Mouse (Mus musculus): ENCODE measurements around the gene Rsbn1. TPM values are rescaled to one million over a fixed set of nuclear protein-coding genes. Genes with fewer than 3 reads are reported as not detected.

Rsbn1 gene
- polyA plus RNA-seq (2015; fragmentation: Nextera tagmentation; extraction: Ambion mirVana): 6.3 and 7.1 TPM in 2 replicates

DNA sequence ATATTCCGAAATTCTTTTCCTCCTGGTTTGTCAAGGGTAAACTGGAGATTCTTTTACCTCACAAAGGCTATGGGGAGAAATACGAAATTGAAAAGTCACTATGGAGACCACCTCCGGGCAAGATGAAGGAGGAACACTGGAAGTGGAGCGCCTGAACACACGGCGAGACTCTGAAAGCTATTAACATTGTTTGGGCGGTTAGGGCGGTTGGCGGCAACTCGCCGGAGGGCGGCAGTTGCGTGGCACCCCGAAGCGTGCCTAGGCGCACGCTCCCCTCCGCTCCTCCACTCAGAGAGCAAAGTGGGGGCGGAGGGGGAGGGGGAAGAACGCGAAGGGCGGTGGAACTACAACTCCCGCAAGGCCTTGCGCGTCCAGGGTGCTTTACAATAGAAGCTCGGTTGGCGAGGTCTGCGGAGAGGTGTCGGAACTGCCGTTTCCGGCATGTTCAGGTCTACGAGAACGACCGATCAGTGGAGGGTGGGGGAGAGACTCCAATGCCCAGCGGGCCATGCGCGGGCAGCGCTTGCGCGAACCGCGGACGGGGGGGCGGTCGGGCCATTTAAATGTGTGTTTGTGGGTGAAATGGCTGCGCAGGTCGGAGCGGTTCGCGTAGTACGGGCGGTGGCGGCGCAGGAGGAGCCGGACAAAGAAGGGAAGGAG, at the start of gene Rsbn1:
Gene Rsbn1 (plus strand): TSS at position 111 of the 660 bp plus-strand sequence.
- peak; percentile 100 for ATAC-seq
- Histone ChIP-seq H3K4me1 (ENCODE audit: control insufficient read depth, insufficient read depth, low read length) (peaks cover 10% of the 10 kb centered on the region; the same call in 1 of the 2 replicates), H3K4me3 (ENCODE audit: low read length) (peak within 1 kb of the TSS; percentile 100), H3K36me3 (ENCODE audit: control insufficient read depth, insufficient read depth, low read length) (no peaks in the 10 kb centered on the region), H3K4me2 (ENCODE audit: low read depth, low read length) (peak within 1 kb of the TSS; percentile 61), H3K27me3 (replicated peaks; ENCODE audit: control insufficient read depth, insufficient read depth, low read length) (no peaks in the 10 kb centered on the region), H3K27ac (ENCODE audit: low read length) (peak within 1 kb of the TSS; percentile 91), H3K9ac (ENCODE audit: low read depth, low read length) (peak within 1 kb of the TSS; percentile 96), H3K9me3 (ENCODE audit: control insufficient read depth, low read length) (no peaks in the 10 kb centered on the region)
- whole genome bisulfite sequencing: under 1% methylated on average over 50 of the region's 55 CpGs

DNA sequence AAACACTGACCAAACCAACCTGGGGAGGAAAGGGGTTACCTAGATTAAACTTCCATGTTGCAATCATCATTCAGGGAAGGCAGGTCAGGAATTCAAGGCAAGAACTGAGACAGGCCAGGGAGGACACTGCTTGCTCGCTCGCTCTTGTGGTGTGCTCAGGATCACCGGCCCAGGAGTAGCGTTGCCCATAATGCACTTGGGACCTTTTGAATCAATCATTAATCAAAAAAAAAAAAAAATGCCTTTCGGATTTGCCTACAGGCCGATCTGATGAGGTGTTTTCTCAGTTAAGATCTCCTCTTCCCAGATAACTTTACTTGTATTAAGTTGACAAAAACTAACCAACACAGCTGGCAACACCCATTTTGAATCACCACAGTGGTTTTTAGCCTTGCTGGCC, 49.7 kb upstream of the Rsbn1 start:
- no peak overlapping the region for H3K4me2 ChIP-seq (ENCODE audit: low read depth, low read length)
- H3K27ac ChIP-seq (ENCODE audit: low read length): no peak overlapping the region
- no peak overlapping the region for H3K4me3 ChIP-seq (ENCODE audit: low read length)
- ATAC-seq: no peak
- H3K4me1 ChIP-seq (ENCODE audit: control insufficient read depth, insufficient read depth, low read length): no peaks in the 10 kb centered on the region
- no peaks in the 10 kb centered on the region for H3K27me3 ChIP-seq (replicated peaks; ENCODE audit: control insufficient read depth, insufficient read depth, low read length)
- no peaks in the 10 kb centered on the region for H3K9me3 ChIP-seq (ENCODE audit: control insufficient read depth, low read length)
- H3K9ac ChIP-seq (ENCODE audit: low read depth, low read length): no peak overlapping the region
- no peaks in the 10 kb centered on the region for H3K36me3 ChIP-seq (ENCODE audit: control insufficient read depth, insufficient read depth, low read length)
- WGBS: 73% methylated on average over 6 of the region's 6 CpGs

DNA sequence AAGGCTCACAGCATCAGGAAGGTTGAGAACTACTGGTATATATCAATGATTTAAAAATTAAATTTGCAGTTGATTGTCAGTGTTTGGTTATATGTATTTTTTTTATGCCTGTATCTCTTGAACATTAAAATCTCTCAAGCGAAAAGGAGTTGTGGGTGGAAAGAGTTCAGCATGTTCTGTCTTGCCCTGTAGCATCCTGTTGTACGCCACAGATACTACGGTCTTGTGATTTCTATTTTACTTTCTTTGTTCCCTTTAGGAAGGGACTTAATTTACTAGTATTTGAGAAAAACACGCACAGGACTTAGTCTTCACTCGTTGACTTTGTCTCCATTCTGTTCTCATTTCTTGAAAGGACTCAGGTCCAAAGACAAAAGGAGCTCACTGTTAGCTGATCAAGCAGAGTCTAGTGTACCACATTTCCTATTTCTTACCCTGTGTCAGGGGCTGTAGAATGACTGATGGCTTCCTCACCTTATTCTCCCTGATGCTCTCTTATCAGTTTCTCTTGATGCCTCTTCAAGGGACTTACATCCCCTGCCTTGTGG, 46.4 kb upstream of the Rsbn1 start:
- no peak overlapping the region for H3K4me2 ChIP-seq (ENCODE audit: low read depth, low read length)
- no peak overlapping the region for H3K9ac ChIP-seq (ENCODE audit: low read depth, low read length)
- 85% methylated on average over 5 of the region's 5 CpGs for WGBS
- no peaks in the 10 kb centered on the region for H3K9me3 ChIP-seq (ENCODE audit: control insufficient read depth, low read length)
- no peak overlapping the region for H3K27ac ChIP-seq (ENCODE audit: low read length)
- H3K36me3 ChIP-seq (ENCODE audit: control insufficient read depth, insufficient read depth, low read length): no peaks in the 10 kb centered on the region
- H3K4me1 ChIP-seq (ENCODE audit: control insufficient read depth, insufficient read depth, low read length): no peaks in the 10 kb centered on the region
- no peak overlapping the region for H3K4me3 ChIP-seq (ENCODE audit: low read length)
- no peak for ATAC-seq
- no peaks in the 10 kb centered on the region for H3K27me3 ChIP-seq (replicated peaks; ENCODE audit: control insufficient read depth, insufficient read depth, low read length)

DNA sequence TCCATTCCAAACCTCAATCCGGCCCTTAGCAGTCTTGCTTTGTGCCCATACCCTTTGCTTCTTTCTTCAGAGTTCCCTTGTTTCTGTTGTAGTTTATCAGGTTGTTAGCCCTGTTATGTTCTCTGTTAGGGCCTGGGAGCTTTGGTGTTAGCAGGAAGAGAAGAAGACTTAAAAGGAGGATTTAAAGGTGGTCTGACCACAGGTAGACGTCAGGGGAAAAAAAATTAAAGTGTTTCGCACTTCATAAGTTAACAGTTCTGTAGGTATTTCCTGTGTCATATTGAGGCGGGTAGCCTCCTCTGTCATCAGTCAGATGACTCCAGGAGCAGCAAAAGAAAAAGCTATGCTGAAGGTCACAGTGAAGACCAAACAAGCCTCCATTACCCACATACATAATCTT, 45.9 kb upstream of the Rsbn1 start:
- no peaks in the 10 kb centered on the region for H3K27me3 ChIP-seq (replicated peaks; ENCODE audit: control insufficient read depth, insufficient read depth, low read length)
- WGBS: 85% methylated on average over 4 of the region's 4 CpGs
- H3K9ac ChIP-seq (ENCODE audit: low read depth, low read length): no peak overlapping the region
- H3K4me2 ChIP-seq (ENCODE audit: low read depth, low read length): no peak overlapping the region
- no peaks in the 10 kb centered on the region for H3K4me1 ChIP-seq (ENCODE audit: control insufficient read depth, insufficient read depth, low read length)
- no peaks in the 10 kb centered on the region for H3K9me3 ChIP-seq (ENCODE audit: control insufficient read depth, low read length)
- no peak overlapping the region for H3K27ac ChIP-seq (ENCODE audit: low read length)
- no peak for ATAC-seq
- H3K4me3 ChIP-seq (ENCODE audit: low read length): no peak overlapping the region
- no peaks in the 10 kb centered on the region for H3K36me3 ChIP-seq (ENCODE audit: control insufficient read depth, insufficient read depth, low read length)

DNA sequence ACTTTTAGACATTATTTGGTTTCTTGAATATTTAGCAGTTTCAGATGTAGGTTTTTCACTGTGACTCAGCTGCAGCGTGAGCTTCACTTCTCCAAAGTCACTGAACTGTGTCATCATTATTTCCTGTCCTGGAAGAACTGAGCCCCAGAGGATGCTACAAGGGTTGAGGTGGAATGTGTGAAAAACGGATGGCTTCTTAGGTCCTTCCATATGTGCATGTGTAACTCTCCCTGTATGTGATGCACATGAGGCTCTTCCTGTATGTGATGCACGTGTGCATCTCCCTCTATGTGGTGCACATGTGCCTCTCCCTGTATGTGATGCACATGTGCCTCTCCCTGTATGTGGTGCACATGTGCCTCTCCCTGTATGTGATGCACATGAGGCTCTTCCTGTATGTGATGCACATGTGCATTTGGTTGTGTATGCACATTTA, 41.2 kb upstream of the Rsbn1 start:
- H3K27ac ChIP-seq (ENCODE audit: low read length): no peak overlapping the region
- H3K9me3 ChIP-seq (ENCODE audit: control insufficient read depth, low read length): no peaks in the 10 kb centered on the region
- H3K4me3 ChIP-seq (ENCODE audit: low read length): no peak overlapping the region
- H3K36me3 ChIP-seq (ENCODE audit: control insufficient read depth, insufficient read depth, low read length): no peaks in the 10 kb centered on the region
- H3K27me3 ChIP-seq (replicated peaks; ENCODE audit: control insufficient read depth, insufficient read depth, low read length): no peaks in the 10 kb centered on the region
- H3K4me1 ChIP-seq (ENCODE audit: control insufficient read depth, insufficient read depth, low read length): no peaks in the 10 kb centered on the region
- ATAC-seq: no peak
- 61% methylated on average over 3 of the region's 3 CpGs for WGBS
- no peak overlapping the region for H3K9ac ChIP-seq (ENCODE audit: low read depth, low read length)
- no peak overlapping the region for H3K4me2 ChIP-seq (ENCODE audit: low read depth, low read length)

DNA sequence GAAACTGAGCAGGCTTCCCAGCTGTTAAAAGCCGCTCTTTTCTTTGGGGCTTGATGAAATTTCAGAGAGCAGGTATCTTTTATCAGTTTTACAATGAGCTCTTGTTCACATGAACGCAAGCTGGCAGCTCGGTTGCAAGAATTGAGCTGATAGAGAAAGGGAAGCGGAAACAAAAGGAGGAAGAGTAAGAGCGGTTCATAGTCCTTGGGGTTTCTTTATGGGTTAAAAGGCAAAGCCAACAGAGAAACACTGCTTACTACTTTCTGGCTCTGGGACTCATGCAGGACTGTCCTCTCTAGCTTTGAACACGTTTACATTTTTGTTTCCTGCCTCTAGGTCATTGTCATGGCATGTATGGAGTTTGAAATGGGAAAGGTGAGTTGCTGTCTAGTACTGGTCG, 39.6 kb upstream of the Rsbn1 start:
- Histone ChIP-seq H3K36me3 (ENCODE audit: control insufficient read depth, insufficient read depth, low read length) (no peaks in the 10 kb centered on the region), H3K4me2 (ENCODE audit: low read depth, low read length) (no peak overlapping the region), H3K4me3 (ENCODE audit: low read length) (no peak overlapping the region), H3K9me3 (ENCODE audit: control insufficient read depth, low read length) (no peaks in the 10 kb centered on the region), H3K9ac (ENCODE audit: low read depth, low read length) (no peak overlapping the region), H3K4me1 (ENCODE audit: control insufficient read depth, insufficient read depth, low read length) (no peaks in the 10 kb centered on the region), H3K27me3 (replicated peaks; ENCODE audit: control insufficient read depth, insufficient read depth, low read length) (no peaks in the 10 kb centered on the region), H3K27ac (ENCODE audit: low read length) (no peak overlapping the region)
- WGBS: 62% methylated on average over 7 of the region's 7 CpGs
- ATAC-seq: no peak

DNA sequence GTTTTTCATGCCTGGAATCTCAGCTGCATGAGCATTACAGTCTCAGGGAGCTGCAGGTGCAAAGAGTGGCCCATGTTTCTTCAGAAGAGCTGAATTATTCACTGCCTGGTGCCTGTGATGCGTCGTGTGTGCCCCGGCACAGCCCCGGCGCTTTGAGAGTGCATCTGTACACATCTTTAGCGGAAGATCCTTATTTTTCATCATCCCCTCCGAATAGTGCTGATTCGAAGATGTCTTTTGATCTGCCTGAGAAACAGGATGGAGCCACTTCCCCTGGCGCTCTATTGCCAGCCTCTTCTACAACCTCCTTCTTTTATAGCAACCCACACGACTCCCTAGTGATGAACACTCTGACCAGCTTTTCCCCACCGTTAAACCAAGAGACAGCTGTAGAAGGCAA, 28.0 kb upstream of the Rsbn1 start:
- H3K27me3 ChIP-seq (replicated peaks; ENCODE audit: control insufficient read depth, insufficient read depth, low read length): no peaks in the 10 kb centered on the region
- ATAC-seq: no peak
- 71% methylated on average over 11 of the region's 11 CpGs for WGBS
- H3K9ac ChIP-seq (ENCODE audit: low read depth, low read length): no peak overlapping the region
- H3K9me3 ChIP-seq (ENCODE audit: control insufficient read depth, low read length): no peaks in the 10 kb centered on the region
- no peaks in the 10 kb centered on the region for H3K36me3 ChIP-seq (ENCODE audit: control insufficient read depth, insufficient read depth, low read length)
- H3K4me1 ChIP-seq (ENCODE audit: control insufficient read depth, insufficient read depth, low read length): no peaks in the 10 kb centered on the region
- no peak overlapping the region for H3K4me2 ChIP-seq (ENCODE audit: low read depth, low read length)
- no peak overlapping the region for H3K27ac ChIP-seq (ENCODE audit: low read length)
- no peak overlapping the region for H3K4me3 ChIP-seq (ENCODE audit: low read length)

DNA sequence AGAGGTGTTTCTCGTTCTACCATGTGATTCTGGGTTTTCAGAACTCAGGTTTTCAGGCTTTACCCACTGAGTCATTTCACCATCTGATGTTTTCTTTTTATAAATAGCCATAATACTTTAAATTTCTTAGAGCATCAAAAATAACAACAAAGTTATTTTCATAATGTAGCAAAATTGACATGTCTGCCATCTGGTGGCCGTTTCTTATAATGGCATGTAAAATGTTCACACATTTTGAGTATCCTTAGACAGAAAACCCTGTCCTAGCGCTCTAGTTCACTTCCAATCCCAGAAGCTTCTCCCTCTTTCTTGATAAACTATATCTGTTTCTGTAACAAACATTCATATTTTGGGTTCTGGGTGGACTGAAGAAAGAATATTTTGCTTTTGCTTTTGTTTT, 26.3 kb upstream of the Rsbn1 start:
- Histone ChIP-seq H3K27me3 (replicated peaks; ENCODE audit: control insufficient read depth, insufficient read depth, low read length) (no peaks in the 10 kb centered on the region), H3K9ac (ENCODE audit: low read depth, low read length) (no peak overlapping the region), H3K9me3 (ENCODE audit: control insufficient read depth, low read length) (no peaks in the 10 kb centered on the region), H3K4me2 (ENCODE audit: low read depth, low read length) (no peak overlapping the region), H3K4me3 (ENCODE audit: low read length) (no peak overlapping the region), H3K4me1 (ENCODE audit: control insufficient read depth, insufficient read depth, low read length) (no peaks in the 10 kb centered on the region), H3K36me3 (ENCODE audit: control insufficient read depth, insufficient read depth, low read length) (no peaks in the 10 kb centered on the region), H3K27ac (ENCODE audit: low read length) (no peak overlapping the region)
- no peak for ATAC-seq
- 24% methylated on average over 3 of the region's 3 CpGs for WGBS

DNA sequence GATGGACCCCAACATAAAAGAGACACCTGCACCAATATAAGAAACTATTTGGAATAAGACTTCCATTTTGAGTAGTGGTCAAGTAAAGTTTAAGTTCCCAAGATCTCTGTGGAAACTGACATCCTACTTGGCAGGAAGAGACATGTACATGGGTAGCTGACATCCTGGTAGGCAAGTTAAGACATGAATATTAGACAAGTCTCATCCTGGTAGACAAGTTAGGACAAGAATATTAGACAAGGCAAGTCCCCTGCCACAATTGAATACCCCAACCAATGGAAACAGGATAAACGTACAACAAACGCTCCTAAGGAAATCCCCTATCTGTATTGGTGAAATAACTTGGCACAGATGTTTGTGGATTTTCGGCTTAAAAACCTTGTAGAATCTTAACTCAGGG, 20.5 kb upstream of the Rsbn1 start:
- ATAC-seq: no peak
- H3K4me1 ChIP-seq (ENCODE audit: control insufficient read depth, insufficient read depth, low read length): no peaks in the 10 kb centered on the region
- H3K9ac ChIP-seq (ENCODE audit: low read depth, low read length): no peak overlapping the region
- H3K27ac ChIP-seq (ENCODE audit: low read length): no peak overlapping the region
- WGBS: 83% methylated on average over 3 of the region's 3 CpGs
- H3K9me3 ChIP-seq (ENCODE audit: control insufficient read depth, low read length): no peaks in the 10 kb centered on the region
- H3K4me3 ChIP-seq (ENCODE audit: low read length): no peak overlapping the region
- H3K4me2 ChIP-seq (ENCODE audit: low read depth, low read length): no peak overlapping the region
- H3K36me3 ChIP-seq (ENCODE audit: control insufficient read depth, insufficient read depth, low read length): no peaks in the 10 kb centered on the region
- H3K27me3 ChIP-seq (replicated peaks; ENCODE audit: control insufficient read depth, insufficient read depth, low read length): no peaks in the 10 kb centered on the region

DNA sequence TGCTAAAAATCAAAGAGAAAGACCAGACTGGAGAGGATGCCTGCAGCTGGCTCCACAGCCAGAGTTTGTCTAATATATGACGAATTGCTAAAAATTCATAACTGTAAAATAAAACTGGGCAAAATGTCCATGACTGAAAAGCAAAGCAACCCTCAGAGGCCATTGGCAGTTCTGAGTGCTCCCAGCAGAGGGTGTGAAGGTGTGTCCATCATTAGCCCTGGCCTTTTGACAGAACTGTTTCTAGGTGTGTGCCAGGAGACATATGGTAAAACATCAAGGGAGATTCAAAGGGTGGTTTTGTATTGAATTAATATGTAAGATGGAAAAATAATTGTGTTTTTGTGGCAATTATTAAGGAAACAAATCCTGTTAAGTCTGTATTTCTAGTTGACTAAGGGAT, 9.2 kb upstream of the Rsbn1 start:
- H3K9me3 ChIP-seq (ENCODE audit: control insufficient read depth, low read length): no peaks in the 10 kb centered on the region
- no peak overlapping the region for H3K4me3 ChIP-seq (ENCODE audit: low read length)
- no peaks in the 10 kb centered on the region for H3K27me3 ChIP-seq (replicated peaks; ENCODE audit: control insufficient read depth, insufficient read depth, low read length)
- H3K4me1 ChIP-seq (ENCODE audit: control insufficient read depth, insufficient read depth, low read length): no peaks in the 10 kb centered on the region
- no peak overlapping the region for H3K9ac ChIP-seq (ENCODE audit: low read depth, low read length)
- H3K27ac ChIP-seq (ENCODE audit: low read length): no peak overlapping the region
- H3K4me2 ChIP-seq (ENCODE audit: low read depth, low read length): no peak overlapping the region
- no peaks in the 10 kb centered on the region for H3K36me3 ChIP-seq (ENCODE audit: control insufficient read depth, insufficient read depth, low read length)
- 89% methylated on average over 1 of the region's 1 CpGs for WGBS
- no peak for ATAC-seq

All from intestine, embryonic 16.5 days (tissue).